Mouse (Mus musculus): Measurements from ENCODE around the gene Arhgap29. TPM values are rescaled to one million over a fixed set of nuclear protein-coding genes. Genes with fewer than 3 reads are reported as not detected.
A peak's percentile ranks its signal among the peaks of the same experiment; 100 is the strongest.

Arhgap29 gene
- total RNA-seq (2014; fragmentation: Nextera tagmentation) (7.1 TPM in 1 of 2 replicates, not detected in the other), total RNA-seq (2017) (1.1 and 1.8 TPM in 2 replicates)

- ATAC-seq (replicated peaks; ENCODE audit: low FRiP score, low TSS enrichment, poor library complexity, severe bottlenecking) = no peak
These were observed at the start of gene Arhgap29 for GRCm38 (mm10) chr3:121952041-121952591. TSS of gene Arhgap29 (plus strand) at chr3:121952541.

GRCm38 (mm10) chr3:121902729-121903128, 49.6 kb upstream of the Arhgap29 start:
- ATAC-seq (replicated peaks; ENCODE audit: low FRiP score, low TSS enrichment, poor library complexity, severe bottlenecking) = no peak

GRCm38 (mm10) chr3:121903286-121903685, 49.1 kb upstream of the Arhgap29 start:
- ATAC-seq (replicated peaks; ENCODE audit: low FRiP score, low TSS enrichment, poor library complexity, severe bottlenecking) = no peak

- ATAC-seq (replicated peaks; ENCODE audit: low FRiP score, low TSS enrichment, poor library complexity, severe bottlenecking) = no peak
These were observed 48.6 kb upstream of the Arhgap29 start for GRCm38 (mm10) chr3:121903695-121904094.

GRCm38 (mm10) chr3:121904476-121904875, 47.9 kb upstream of the Arhgap29 start:
- no peak for ATAC-seq (replicated peaks; ENCODE audit: low FRiP score, low TSS enrichment, poor library complexity, severe bottlenecking)

GRCm38 (mm10) chr3:121906623-121907022, 45.7 kb upstream of the Arhgap29 start:
- no peak for ATAC-seq (replicated peaks; ENCODE audit: low FRiP score, low TSS enrichment, poor library complexity, severe bottlenecking)

GRCm38 (mm10) chr3:121909155-121909554, 43.2 kb upstream of the Arhgap29 start:
- no peak for ATAC-seq (replicated peaks; ENCODE audit: low FRiP score, low TSS enrichment, poor library complexity, severe bottlenecking)

GRCm38 (mm10) chr3:121913476-121913875, 38.9 kb upstream of the Arhgap29 start:
- no peak for ATAC-seq (replicated peaks; ENCODE audit: low FRiP score, low TSS enrichment, poor library complexity, severe bottlenecking)

GRCm38 (mm10) chr3:121914459-121915185, 37.7 kb upstream of the Arhgap29 start:
- ATAC-seq (replicated peaks; ENCODE audit: low FRiP score, low TSS enrichment, poor library complexity, severe bottlenecking) = no peak

- no peak for ATAC-seq (replicated peaks; ENCODE audit: low FRiP score, low TSS enrichment, poor library complexity, severe bottlenecking)
These were observed 37.1 kb upstream of the Arhgap29 start for GRCm38 (mm10) chr3:121915191-121915590.

GRCm38 (mm10) chr3:121916802-121917532, 35.4 kb upstream of the Arhgap29 start:
- ATAC-seq (replicated peaks; ENCODE audit: low FRiP score, low TSS enrichment, poor library complexity, severe bottlenecking) = peak; percentile 84

- ATAC-seq (replicated peaks; ENCODE audit: low FRiP score, low TSS enrichment, poor library complexity, severe bottlenecking) = no peak
These were observed 34.7 kb upstream of the Arhgap29 start for GRCm38 (mm10) chr3:121917658-121918057.

GRCm38 (mm10) chr3:121919961-121920360, 32.4 kb upstream of the Arhgap29 start:
- no peak for ATAC-seq (replicated peaks; ENCODE audit: low FRiP score, low TSS enrichment, poor library complexity, severe bottlenecking)

- no peak for ATAC-seq (replicated peaks; ENCODE audit: low FRiP score, low TSS enrichment, poor library complexity, severe bottlenecking)
These were observed 31.6 kb upstream of the Arhgap29 start for GRCm38 (mm10) chr3:121920769-121921168.

- no peak for ATAC-seq (replicated peaks; ENCODE audit: low FRiP score, low TSS enrichment, poor library complexity, severe bottlenecking)
These were observed 27.4 kb upstream of the Arhgap29 start for GRCm38 (mm10) chr3:121924768-121925486.

- ATAC-seq (replicated peaks; ENCODE audit: low FRiP score, low TSS enrichment, poor library complexity, severe bottlenecking) = no peak
These were observed 24.7 kb upstream of the Arhgap29 start for GRCm38 (mm10) chr3:121927601-121928000.

- ATAC-seq (replicated peaks; ENCODE audit: low FRiP score, low TSS enrichment, poor library complexity, severe bottlenecking) = no peak
These were observed 19.5 kb upstream of the Arhgap29 start for GRCm38 (mm10) chr3:121932815-121933214.

- no peak for ATAC-seq (replicated peaks; ENCODE audit: low FRiP score, low TSS enrichment, poor library complexity, severe bottlenecking)
These were observed 16.1 kb upstream of the Arhgap29 start for GRCm38 (mm10) chr3:121936241-121936640.

- no peak for ATAC-seq (replicated peaks; ENCODE audit: low FRiP score, low TSS enrichment, poor library complexity, severe bottlenecking)
These were observed 15.3 kb upstream of the Arhgap29 start for GRCm38 (mm10) chr3:121937036-121937435.

- ATAC-seq (replicated peaks; ENCODE audit: low FRiP score, low TSS enrichment, poor library complexity, severe bottlenecking) = peak; percentile 49
These were observed 12.7 kb upstream of the Arhgap29 start for GRCm38 (mm10) chr3:121939658-121940057.
